Mouse (Mus musculus): ENCODE data around the gene Cox10. TPM values are rescaled to one million over a fixed set of nuclear protein-coding genes. Genes with fewer than 3 reads are reported as not detected.

Cox10 gene
- polyA plus RNA-seq, 1 experiment from 2014 or later, result 28.0 TPM

- no peaks in the 10 kb centered on the region for H3K36me3 ChIP-seq (ENCODE audit: control insufficient read depth, insufficient read depth, low read length)
- no peak for DNase-seq (ENCODE audit: low spot score, missing footprints)
Observed at GRCm38 (mm10) chr11:63943947-63944346, 135.3 kb downstream of the Cox10 start.

GRCm38 (mm10) chr11:63943268-63943890 is 135.9 kb downstream of the Cox10 start:
- no peak for ATAC-seq (ENCODE audit: low FRiP score)
- no peak overlapping the region for H3K27ac ChIP-seq (ENCODE audit: low read depth, low read length)
- H3K27me3 ChIP-seq (ENCODE audit: control insufficient read depth, insufficient read depth, low read length), result no peaks in the 10 kb centered on the region; the same call in 1 of the 2 replicates
- no peaks in the 10 kb centered on the region for H3K36me3 ChIP-seq (ENCODE audit: control insufficient read depth, insufficient read depth, low read length)
- DNase-seq (ENCODE audit: low spot score, missing footprints), result peak; percentile 56
- no peaks in the 10 kb centered on the region for H3K9me3 ChIP-seq (ENCODE audit: control insufficient read depth, low read length)
- H3K4me3 ChIP-seq (ENCODE audit: low read depth, low read length), result no peak overlapping the region
- no peak overlapping the region for H3K4me2 ChIP-seq
- WGBS, result 92% methylated on average over 13 of the region's 13 CpGs
- no peak overlapping the region for H3K9ac ChIP-seq (ENCODE audit: low read length)
- H3K4me1 ChIP-seq (ENCODE audit: control insufficient read depth, insufficient read depth, low read length), result no peaks in the 10 kb centered on the region

More at GRCm38 (mm10) chr11:63943947-63944346, 135.3 kb downstream of the Cox10 start:
- no peak overlapping the region for H3K9ac ChIP-seq (ENCODE audit: low read length)
- no peaks in the 10 kb centered on the region for H3K4me1 ChIP-seq (ENCODE audit: control insufficient read depth, insufficient read depth, low read length)
- no peak for ATAC-seq (ENCODE audit: low FRiP score)
- H3K27ac ChIP-seq (ENCODE audit: low read depth, low read length), result no peak overlapping the region
- no peaks in the 10 kb centered on the region for H3K27me3 ChIP-seq (ENCODE audit: control insufficient read depth, insufficient read depth, low read length)
- no peak overlapping the region for H3K4me2 ChIP-seq
- H3K4me3 ChIP-seq (ENCODE audit: low read depth, low read length), result no peak overlapping the region
- no peaks in the 10 kb centered on the region for H3K9me3 ChIP-seq (ENCODE audit: control insufficient read depth, low read length)
- 86% methylated on average over 3 of the region's 3 CpGs for WGBS

- DNase-seq (ENCODE audit: low spot score, missing footprints) (no peak), ATAC-seq (ENCODE audit: low FRiP score) (no peak)
- Histone ChIP-seq H3K4me2 (no peak overlapping the region), H3K9ac (ENCODE audit: low read length) (no peak overlapping the region), H3K27ac (ENCODE audit: low read depth, low read length) (no peak overlapping the region), H3K4me3 (ENCODE audit: low read depth, low read length) (no peak overlapping the region), H3K4me1 (ENCODE audit: control insufficient read depth, insufficient read depth, low read length) (no peaks in the 10 kb centered on the region), H3K36me3 (ENCODE audit: control insufficient read depth, insufficient read depth, low read length) (no peaks in the 10 kb centered on the region), H3K27me3 (ENCODE audit: control insufficient read depth, insufficient read depth, low read length) (no peaks in the 10 kb centered on the region; the same call in 1 of the 2 replicates), H3K9me3 (ENCODE audit: control insufficient read depth, low read length) (no peaks in the 10 kb centered on the region)
- 79% methylated on average over 8 of the region's 8 CpGs for WGBS
Observed at GRCm38 (mm10) chr11:63942177-63942576, 137.1 kb downstream of the Cox10 start.

DNA sequence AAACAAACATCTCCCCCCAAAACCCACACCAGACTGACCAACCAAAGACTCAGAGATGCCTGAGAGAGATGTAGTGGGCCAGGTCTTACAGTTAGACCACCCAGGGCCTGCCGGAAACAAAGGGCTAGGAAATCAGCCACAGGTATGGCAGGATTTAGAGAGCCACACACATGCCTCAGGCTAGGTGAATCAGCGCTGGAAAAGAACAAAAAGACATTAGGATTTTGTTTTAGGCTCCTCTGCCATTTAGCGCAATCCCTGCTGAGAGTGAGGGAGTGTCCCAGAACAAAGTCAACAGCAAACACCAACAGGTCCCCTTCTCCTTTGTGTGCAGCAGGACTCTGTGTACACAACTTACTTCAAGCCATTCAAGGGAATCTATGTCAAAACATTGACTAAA is 142.6 kb downstream of the Cox10 start:
- Histone ChIP-seq H3K4me3 (ENCODE audit: low read depth, low read length) (no peak overlapping the region), H3K27ac (ENCODE audit: low read depth, low read length) (no peak overlapping the region), H3K9ac (ENCODE audit: low read length) (no peak overlapping the region), H3K27me3 (ENCODE audit: control insufficient read depth, insufficient read depth, low read length) (peaks cover 3% of the 10 kb centered on the region), H3K36me3 (ENCODE audit: control insufficient read depth, insufficient read depth, low read length) (no peaks in the 10 kb centered on the region), H3K9me3 (ENCODE audit: control insufficient read depth, low read length) (no peaks in the 10 kb centered on the region), H3K4me1 (ENCODE audit: control insufficient read depth, insufficient read depth, low read length) (no peaks in the 10 kb centered on the region), H3K4me2 (no peak overlapping the region)
- DNase-seq (ENCODE audit: low spot score, missing footprints) (no peak), ATAC-seq (ENCODE audit: low FRiP score) (no peak)
- 42% methylated on average over 3 of the region's 3 CpGs for whole genome bisulfite sequencing

GRCm38 (mm10) chr11:63926901-63927300 is 152.4 kb downstream of the Cox10 start:
- Histone ChIP-seq H3K4me2 (no peak overlapping the region), H3K9me3 (ENCODE audit: control insufficient read depth, low read length) (no peaks in the 10 kb centered on the region), H3K4me1 (ENCODE audit: control insufficient read depth, insufficient read depth, low read length) (peaks cover 22% of the 10 kb centered on the region), H3K36me3 (ENCODE audit: control insufficient read depth, insufficient read depth, low read length) (no peaks in the 10 kb centered on the region), H3K4me3 (ENCODE audit: low read depth, low read length) (no peak overlapping the region), H3K27me3 (ENCODE audit: control insufficient read depth, insufficient read depth, low read length) (peaks cover 23% of the 10 kb centered on the region), H3K27ac (ENCODE audit: low read depth, low read length) (no peak overlapping the region), H3K9ac (ENCODE audit: low read length) (no peak overlapping the region)
- 77% methylated on average over 6 of the region's 6 CpGs for WGBS
- no peak for ATAC-seq (ENCODE audit: low FRiP score)
- no peak for DNase-seq (ENCODE audit: low spot score, missing footprints)

GRCm38 (mm10) chr11:63925161-63925582 is 154.1 kb downstream of the Cox10 start:
- Histone ChIP-seq H3K27ac (ENCODE audit: low read depth, low read length) (no peak overlapping the region), H3K36me3 (ENCODE audit: control insufficient read depth, insufficient read depth, low read length) (no peaks in the 10 kb centered on the region), H3K4me2 (peak overlapping the region; percentile 59), H3K27me3 (ENCODE audit: control insufficient read depth, insufficient read depth, low read length) (peaks cover 26% of the 10 kb centered on the region), H3K9me3 (ENCODE audit: control insufficient read depth, low read length) (no peaks in the 10 kb centered on the region), H3K4me1 (ENCODE audit: control insufficient read depth, insufficient read depth, low read length) (peaks cover 22% of the 10 kb centered on the region), H3K9ac (ENCODE audit: low read length) (peak overlapping the region; percentile 44), H3K4me3 (ENCODE audit: low read depth, low read length) (peak overlapping the region; percentile 24)
- peak; percentile 98 for DNase-seq (ENCODE audit: low spot score, missing footprints)
- 1% methylated on average over 31 of the region's 31 CpGs for WGBS
- peak; percentile 26; the same call in 1 of the 2 replicates for ATAC-seq (ENCODE audit: low FRiP score)

- H3K4me2 ChIP-seq, result peak overlapping the region; percentile 10
- H3K36me3 ChIP-seq (ENCODE audit: control insufficient read depth, insufficient read depth, low read length), result no peaks in the 10 kb centered on the region
- H3K4me3 ChIP-seq (ENCODE audit: low read depth, low read length), result no peak overlapping the region
- no peak overlapping the region for H3K9ac ChIP-seq (ENCODE audit: low read length)
- H3K27ac ChIP-seq (ENCODE audit: low read depth, low read length), result no peak overlapping the region
- H3K9me3 ChIP-seq (ENCODE audit: control insufficient read depth, low read length), result no peaks in the 10 kb centered on the region
- DNase-seq (ENCODE audit: low spot score, missing footprints), result peak; percentile 95
- peaks cover 22% of the 10 kb centered on the region for H3K4me1 ChIP-seq (ENCODE audit: control insufficient read depth, insufficient read depth, low read length)
- peaks cover 26% of the 10 kb centered on the region for H3K27me3 ChIP-seq (ENCODE audit: control insufficient read depth, insufficient read depth, low read length)
- WGBS, result 2% methylated on average over 26 of the region's 26 CpGs
- ATAC-seq (ENCODE audit: low FRiP score), result no peak
Observed at GRCm38 (mm10) chr11:63924286-63924930, 154.9 kb downstream of the Cox10 start.

DNA sequence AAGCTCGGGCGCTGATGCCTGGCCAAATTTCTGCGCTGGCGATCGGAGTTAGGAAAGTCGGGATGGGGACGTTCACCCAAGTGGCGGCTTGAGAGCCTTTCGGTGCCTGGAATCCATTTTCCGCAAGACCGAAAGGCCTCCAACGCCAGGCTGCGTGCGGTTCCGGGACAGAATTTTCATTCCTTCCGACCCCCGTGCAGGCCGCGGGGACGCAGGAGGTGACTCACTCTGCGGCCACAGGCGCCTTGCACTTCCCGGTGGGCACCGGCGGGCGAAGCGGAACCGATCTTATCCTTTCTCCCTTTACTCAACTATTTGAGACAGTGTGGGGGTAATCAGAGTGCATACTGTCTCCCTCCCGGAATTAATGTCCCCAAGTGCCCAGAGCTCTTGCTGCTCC is 155.9 kb downstream of the Cox10 start:
- Histone ChIP-seq H3K36me3 (ENCODE audit: control insufficient read depth, insufficient read depth, low read length) (no peaks in the 10 kb centered on the region), H3K4me2 (peak overlapping the region; percentile 82), H3K9me3 (ENCODE audit: control insufficient read depth, low read length) (no peaks in the 10 kb centered on the region), H3K9ac (ENCODE audit: low read length) (peak overlapping the region; percentile 65), H3K27me3 (ENCODE audit: control insufficient read depth, insufficient read depth, low read length) (peaks cover 26% of the 10 kb centered on the region), H3K4me3 (ENCODE audit: low read depth, low read length) (peak overlapping the region; percentile 31), H3K4me1 (ENCODE audit: control insufficient read depth, insufficient read depth, low read length) (peaks cover 28% of the 10 kb centered on the region), H3K27ac (ENCODE audit: low read depth, low read length) (no peak overlapping the region)
- ATAC-seq (ENCODE audit: low FRiP score) (no peak), DNase-seq (ENCODE audit: low spot score, missing footprints) (peak; percentile 98)
- under 1% methylated on average over 29 of the region's 29 CpGs for WGBS

DNA sequence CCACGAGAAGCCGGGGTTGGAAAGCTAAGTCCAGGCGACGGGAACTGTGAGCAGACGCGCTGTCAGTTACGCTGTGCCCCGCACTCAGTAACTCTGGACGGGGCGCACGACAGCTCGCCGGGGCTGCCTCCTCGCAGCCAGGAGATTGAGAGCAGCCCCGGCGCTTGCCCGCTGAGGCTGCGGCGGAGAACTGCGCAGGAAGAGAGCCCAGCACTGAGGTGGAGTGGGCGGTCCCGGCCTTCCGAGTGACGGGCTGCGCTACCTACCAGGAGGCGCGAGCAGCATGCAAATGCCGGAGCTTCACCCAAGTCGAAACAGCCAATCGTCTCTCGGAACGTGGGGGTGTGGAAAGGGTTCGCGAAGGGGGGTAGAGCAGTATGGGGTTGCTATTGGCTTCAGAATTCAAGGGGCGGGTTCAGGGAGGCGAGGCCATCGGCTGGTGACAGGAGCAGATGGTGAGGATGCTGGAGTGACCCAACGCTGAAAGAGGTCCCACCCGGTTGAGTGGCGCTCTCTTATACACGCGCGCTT is 157.1 kb downstream of the Cox10 start, which contains the start of gene Hs3st3b1:
Gene Hs3st3b1, minus strand, starts transcription at position 200 of the 531 bp plus-strand sequence.
- Histone ChIP-seq H3K27ac (ENCODE audit: low read depth, low read length) (peak within 1 kb of the TSS; percentile 67), H3K4me2 (peak within 1 kb of the TSS; percentile 82), H3K36me3 (ENCODE audit: control insufficient read depth, insufficient read depth, low read length) (no peaks in the 10 kb centered on the region), H3K4me1 (ENCODE audit: control insufficient read depth, insufficient read depth, low read length) (peaks cover 39% of the 10 kb centered on the region), H3K4me3 (ENCODE audit: low read depth, low read length) (peak within 1 kb of the TSS; percentile 86), H3K9ac (ENCODE audit: low read length) (peak within 1 kb of the TSS; percentile 90), H3K27me3 (ENCODE audit: control insufficient read depth, insufficient read depth, low read length) (peaks cover 26% of the 10 kb centered on the region), H3K9me3 (ENCODE audit: control insufficient read depth, low read length) (no peaks in the 10 kb centered on the region)
- DNase-seq (ENCODE audit: low spot score, missing footprints) (peak; percentile 97), ATAC-seq (ENCODE audit: low FRiP score) (peak; percentile 96)
- WGBS, result under 1% methylated on average over 43 of the region's 43 CpGs

Measured in midbrain, embryonic 11.5 days (tissue).